Mouse (Mus musculus) left cerebral cortex, adult 9 months (tissue): ENCODE measurements around the gene Pknox1.
"Not testable (repeated sequence)": the region's sequence is repeated elsewhere in the genome, so short reads cannot be mapped to it uniquely, and the experiment has no call there.

Experiments used
- DNase-seq, 2 experiments: peaks; one replicate each; pipeline ENCODE4 v3.0.0; 2022; ENCODE audit warnings: low spot score in 2 of 2

Gene Pknox1

GRCm38 (mm10) chr17:31564015-31564857, at the start of gene Pknox1:
Gene Pknox1 (plus strand): TSS chr17:31564734.
- peak; percentile 98 to 99 for DNase-seq

GRCm38 (mm10) chr17:31519344-31519945, 45.1 kb upstream of the Pknox1 start:
- no peak for DNase-seq

- DNase-seq: peak; percentile 97 to 99
Measured at GRCm38 (mm10) chr17:31519946-31520838, 44.3 kb upstream of the Pknox1 start, which contains the start of the genes Wdr4 and Ndufv3. Gene Wdr4 (minus strand): TSS chr17:31519980. Gene Ndufv3 (plus strand): TSS chr17:31520115.

GRCm38 (mm10) chr17:31520895-31521294, 43.6 kb upstream of the Pknox1 start:
- DNase-seq: no peak

- no peak for DNase-seq
Measured at GRCm38 (mm10) chr17:31521948-31522347, 42.6 kb upstream of the Pknox1 start.

- no peak for DNase-seq
Measured at GRCm38 (mm10) chr17:31525114-31525513, 39.4 kb upstream of the Pknox1 start.

- DNase-seq: no peak
Measured at GRCm38 (mm10) chr17:31525816-31526215, 38.7 kb upstream of the Pknox1 start.

GRCm38 (mm10) chr17:31529314-31529713, 35.2 kb upstream of the Pknox1 start:
- DNase-seq: no peak

- DNase-seq: no peak
Measured at GRCm38 (mm10) chr17:31531441-31532158, 32.9 kb upstream of the Pknox1 start.

- DNase-seq: not testable (repeated sequence)
Measured at GRCm38 (mm10) chr17:31532331-31532730, 32.2 kb upstream of the Pknox1 start.

GRCm38 (mm10) chr17:31535358-31535757, 29.2 kb upstream of the Pknox1 start:
- DNase-seq: no peak

GRCm38 (mm10) chr17:31535871-31536629, 28.5 kb upstream of the Pknox1 start:
- DNase-seq: peak in 1 of 2 experiments; percentile 74

- no peak for DNase-seq
Measured at GRCm38 (mm10) chr17:31540101-31540500, 24.4 kb upstream of the Pknox1 start.

- no peak for DNase-seq
Measured at GRCm38 (mm10) chr17:31540809-31541459, 23.6 kb upstream of the Pknox1 start.

GRCm38 (mm10) chr17:31541460-31541831, 23.1 kb upstream of the Pknox1 start:
- DNase-seq: peak in 1 of 2 experiments; percentile 30

GRCm38 (mm10) chr17:31543574-31543973, 21.0 kb upstream of the Pknox1 start:
- DNase-seq: no peak

- no peak for DNase-seq
Measured at GRCm38 (mm10) chr17:31546444-31547196, 17.9 kb upstream of the Pknox1 start.

- DNase-seq: no peak
Measured at GRCm38 (mm10) chr17:31547974-31548373, 16.6 kb upstream of the Pknox1 start.

GRCm38 (mm10) chr17:31549389-31549788, 15.1 kb upstream of the Pknox1 start:
- DNase-seq: no peak
